Mouse (Mus musculus): ENCODE data around the gene Chrnb1. TPM values are rescaled to one million over a fixed set of nuclear protein-coding genes. Genes with fewer than 3 reads are reported as not detected.

The Chrnb1 gene
- total RNA-seq, 2 experiments from 2014 or later = 4.8 to 5.0 TPM

- intact Hi-C loops (cut with DNase I) = loop anchor here (1.0 to 2.0 kb wide), 2 partner anchors 72 to 100 kb away; partner anchors contain the start of genes Senp3 and Sox15
- DNase-seq (ENCODE audit: low spot score) = no peak
Observed at GRCm38 (mm10) chr11:69754701-69755100, 41.0 kb downstream of the Chrnb1 start.

GRCm38 (mm10) chr11:69754233-69754632 is 41.5 kb downstream of the Chrnb1 start:
- no peak for DNase-seq (ENCODE audit: low spot score)
- intact Hi-C loops (cut with DNase I) = loop anchor here (1.0 to 2.0 kb wide), 2 partner anchors 72 to 99 kb away; partner anchors contain the start of genes Senp3 and Sox15

GRCm38 (mm10) chr11:69752686-69753085 is 43.1 kb downstream of the Chrnb1 start:
- DNase-seq (ENCODE audit: low spot score) = no peak
- intact Hi-C loops (cut with DNase I) = no loop called here

- no peak for DNase-seq (ENCODE audit: low spot score)
- intact Hi-C loops (cut with DNase I) = no loop called here
Observed at GRCm38 (mm10) chr11:69751635-69752034, 44.1 kb downstream of the Chrnb1 start.

Other genes with a start within 250 kb of the Chrnb1 start
- gene Dnah2, start 246.8 kb downstream of the Chrnb1 start, total RNA-seq (2021) = under 1 TPM; 0.17 to 0.39 TPM
- 10 to 100 TPM; 64.1 to 71.6 TPM for gene Efnb3, start 235.7 kb downstream of the Chrnb1 start, total RNA-seq (2021)
- 1 to 10 TPM; 4.6 to 6.1 TPM for gene Wrap53, start 215.7 kb downstream of the Chrnb1 start, total RNA-seq (2021)
- 10 to 100 TPM; 16.9 to 17.9 TPM for gene Trp53, start 215.6 kb downstream of the Chrnb1 start, total RNA-seq (2021)
- 10 to 100 TPM; 18.0 to 25.8 TPM for gene Atp1b2, start 190.0 kb downstream of the Chrnb1 start, total RNA-seq (2021)
- gene Shbg, start 178.0 kb downstream of the Chrnb1 start, total RNA-seq (2021) = not detected
- gene Sat2, start 173.9 kb downstream of the Chrnb1 start, total RNA-seq (2021) = 1 to 10 TPM; 2.3 to 2.5 TPM
- gene Fxr2, start 163.0 kb downstream of the Chrnb1 start, total RNA-seq (2021) = 10 to 100 TPM; 81.8 to 84.9 TPM
- not detected for gene Sox15, start 140.6 kb downstream of the Chrnb1 start, total RNA-seq (2021)
- gene Mpdu1, start 133.3 kb downstream of the Chrnb1 start, total RNA-seq (2021) = 10 to 100 TPM; 15.2 to 16.5 TPM
- 1 to 10 TPM; 7.1 to 7.7 TPM for gene Cd68, start 129.8 kb downstream of the Chrnb1 start, total RNA-seq (2021)
- 100 to 1,000 TPM; 201 to 206 TPM for gene Eif4a1, start 123.5 kb downstream of the Chrnb1 start, total RNA-seq (2021)
- 10 to 100 TPM; 31.7 to 33.5 TPM for gene Senp3, start 113.9 kb downstream of the Chrnb1 start, total RNA-seq (2021)
- gene Tnfsf13, start 110.2 kb downstream of the Chrnb1 start, total RNA-seq (2021) = 1 to 10 TPM; 1.6 to 2.1 TPM
- gene Tnfsf12, start 100.1 kb downstream of the Chrnb1 start, total RNA-seq (2021) = 10 to 100 TPM; 14.5 to 16.4 TPM
- 1 to 10 TPM; 3.2 to 4.5 TPM for gene Tnfsfm13, start 99.8 kb downstream of the Chrnb1 start, total RNA-seq (2021)
- gene Polr2a, start 37.3 kb downstream of the Chrnb1 start, total RNA-seq (2021) = 10 to 100 TPM; 28.6 to 30.4 TPM
- gene Slc35g3, start 34.0 kb downstream of the Chrnb1 start, total RNA-seq (2021) = not detected
- gene Zbtb4, start 30.0 kb downstream of the Chrnb1 start, total RNA-seq (2021) = 10 to 100 TPM; 33.3 to 39.6 TPM
- 1 to 10 TPM; 2.2 to 2.4 TPM for gene Fgf11, start 5.9 kb upstream of the Chrnb1 start, total RNA-seq (2021)
- under 1 TPM; 0.26 to 0.45 TPM for gene Tmem102, start 9.7 kb upstream of the Chrnb1 start, total RNA-seq (2021)
- gene Gm39566, start 19.4 kb upstream of the Chrnb1 start, total RNA-seq (2021) = not detected
- not detected for gene Spem2, start 22.5 kb upstream of the Chrnb1 start, total RNA-seq (2021)
- gene Spem1, start 26.2 kb upstream of the Chrnb1 start, total RNA-seq (2021) = not detected
- 1 to 10 TPM; 4.4 to 5.4 TPM for gene Nlgn2, start 41.8 kb upstream of the Chrnb1 start, total RNA-seq (2021)
- gene Tmem256, start 42.6 kb upstream of the Chrnb1 start, total RNA-seq (2021) = 100 to 1,000 TPM; 186 to 199 TPM
- gene Plscr3, start 50.4 kb upstream of the Chrnb1 start, total RNA-seq (2021) = 10 to 100 TPM; 24.4 to 24.9 TPM
- under 1 TPM in 1 of 2 experiments, not detected in 1; 0.14 TPM for gene Tnk1, start 62.8 kb upstream of the Chrnb1 start, total RNA-seq (2021)
- not detected for gene Tmem95, start 82.1 kb upstream of the Chrnb1 start, total RNA-seq (2021)
- 1 to 10 TPM; 2.5 to 3.5 TPM for gene Kctd11, start 85.5 kb upstream of the Chrnb1 start, total RNA-seq (2021)
- 1 to 10 TPM in 1 of 2 experiments, under 1 TPM in 1; 0.88 to 1.1 TPM for gene Acap1, start 99.6 kb upstream of the Chrnb1 start, total RNA-seq (2021)
- gene 2810408A11Rik, start 105.0 kb upstream of the Chrnb1 start, total RNA-seq (2021) = under 1 TPM; 0.17 to 0.23 TPM
- 10 to 100 TPM; 44.9 to 46.0 TPM for gene Neurl4, start 105.1 kb upstream of the Chrnb1 start, total RNA-seq (2021)
- 10 to 100 TPM; 24.1 to 26.7 TPM for gene Gps2, start 117.9 kb upstream of the Chrnb1 start, total RNA-seq (2021)
- gene Eif5a, start 126.0 kb upstream of the Chrnb1 start, total RNA-seq (2021) = 100 to 1,000 TPM; 427 TPM
- gene Ybx2, start 139.9 kb upstream of the Chrnb1 start, total RNA-seq (2021) = 10 to 100 TPM; 18.8 to 23.4 TPM
- 100 to 1,000 TPM; 325 to 365 TPM for gene Slc2a4, start 152.2 kb upstream of the Chrnb1 start, total RNA-seq (2021)
- not detected for gene Cldn7, start 168.8 kb upstream of the Chrnb1 start, total RNA-seq (2021)
- gene Ctdnep1, start 185.2 kb upstream of the Chrnb1 start, total RNA-seq (2021) = 100 to 1,000 TPM; 149 to 180 TPM
- 10 to 100 TPM; 48.3 to 51.5 TPM for gene Elp5, start 186.6 kb upstream of the Chrnb1 start, total RNA-seq (2021)
- 100 to 1,000 TPM; 274 to 291 TPM for gene Gabarap, start 195.2 kb upstream of the Chrnb1 start, total RNA-seq (2021)
- 10 to 100 TPM; 22.6 to 25.3 TPM for gene Phf23, start 199.8 kb upstream of the Chrnb1 start, total RNA-seq (2021)
- gene Dvl2, start 204.7 kb upstream of the Chrnb1 start, total RNA-seq (2021) = 1 to 10 TPM; 3.9 to 5.2 TPM
- 1,000 to 10,000 TPM; 1,206 to 1,290 TPM for gene Acadvl, start 219.5 kb upstream of the Chrnb1 start, total RNA-seq (2021)
- 1 to 10 TPM; 6.6 to 8.1 TPM for gene Dlg4, start 221.0 kb upstream of the Chrnb1 start, total RNA-seq (2021)

Measured in heart, postnatal 25 days (tissue).